Mouse (Mus musculus): Measurements from ENCODE around the gene Lyrm4.

DNA sequence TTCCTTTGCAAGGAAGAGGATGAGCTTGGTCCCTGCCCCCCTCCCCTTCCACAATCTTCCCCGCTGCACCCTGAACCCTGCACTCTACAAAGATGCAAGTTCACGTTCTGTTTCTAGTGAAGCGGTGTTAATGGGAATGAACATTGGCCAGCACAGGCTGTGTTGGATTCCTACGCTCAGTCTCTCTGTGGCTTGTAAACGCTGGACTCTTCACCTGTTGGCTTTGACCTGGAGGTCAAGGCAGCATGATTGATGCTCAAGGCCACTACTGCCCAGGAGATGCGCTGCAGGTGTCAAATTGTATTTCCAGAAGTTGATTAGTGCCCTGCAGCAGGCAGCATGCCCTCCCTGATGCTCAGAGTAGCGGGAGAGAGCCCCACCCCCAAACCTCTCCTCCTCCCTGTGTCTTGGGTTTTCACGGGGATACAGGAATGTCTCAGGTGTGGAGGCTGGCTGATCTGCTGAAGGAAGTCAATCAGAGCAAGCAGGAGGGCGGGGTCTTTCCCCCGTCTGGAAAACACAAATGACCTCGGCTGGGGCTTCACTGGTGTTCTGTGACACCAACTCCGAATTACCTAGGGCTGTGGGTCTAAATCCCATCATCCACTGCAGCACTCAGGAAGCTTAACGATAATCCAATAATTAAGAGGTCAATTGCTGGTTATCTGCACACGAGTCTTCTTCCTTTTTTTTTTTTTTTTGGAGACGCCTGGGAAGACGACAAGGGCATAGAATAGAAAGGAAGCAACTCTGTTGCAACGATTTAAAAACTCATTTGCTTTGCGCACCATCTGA, 177.3 kb downstream of the Lyrm4 start:
- TF ChIP-seq CTCF (conservative IDR thresholded peaks at IDR 0.05; ENCODE audit: low read length) (no peak), POU5F1 (IDR thresholded peaks at IDR 0.05; ENCODE audit: borderline replicate concordance, low read length) (no peak), NANOG (IDR thresholded peaks at IDR 0.05; ENCODE audit: borderline replicate concordance, low read length) (no peak)
